Mouse (Mus musculus) layer of hippocampus, adult 2 months (tissue): ENCODE measurements around the gene Zyx. TPM values are rescaled to one million over a fixed set of nuclear protein-coding genes. Genes with fewer than 3 reads are reported as not detected.

Source experiments
- DNase-seq, 2 experiments: peaks; one replicate each; pipeline ENCODE4 v3.0.0; 2022; ENCODE audit warnings: low spot score in 2 of 2
- H3K27ac ChIP-seq: fragments of 200-600 bp; 2 replicates; pipeline ENCODE4 v1.8.1; 2022
- H3K4me3 ChIP-seq: fragments of 200-600 bp; 2 replicates; pipeline ENCODE4 v1.8.1; 2022; ENCODE audit warnings: mild to moderate bottlenecking
- CTCF ChIP-seq: fragments of 200-600 bp; conservative IDR thresholded peaks from 2 replicates; pipeline ENCODE4 v1.8.1; 2022; ENCODE audit warnings: antibody characterized with exemption, mild to moderate bottlenecking, moderate library complexity
- total RNA-seq, 2 experiments: library from RNA; stranded (reverse); gene quantifications; 2 replicates each; pipeline ENCODE4 v1.2.3; 2021

Zyx gene
- total RNA-seq, 2 experiments from 2014 or later, result 44.3 to 44.5 TPM

DNA sequence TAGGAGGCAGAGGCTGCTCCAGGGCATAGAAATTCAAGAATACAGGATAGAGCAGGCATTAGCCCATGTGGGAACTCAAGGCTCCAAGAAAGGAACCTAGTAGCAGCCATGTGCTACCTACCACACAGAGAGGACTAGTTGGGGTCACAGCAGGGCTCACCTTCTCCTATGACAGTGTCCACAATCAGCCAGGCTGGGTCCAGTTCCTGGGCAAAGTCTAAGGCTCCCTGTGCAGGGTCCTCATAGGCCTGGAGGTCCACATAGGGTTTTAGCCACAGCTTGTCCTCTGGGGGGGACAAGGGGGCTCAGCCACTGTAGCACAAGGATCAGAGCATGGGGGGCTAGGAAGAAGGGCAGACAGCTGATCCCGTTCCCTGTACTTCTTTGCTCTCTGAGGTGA is 13.1 kb downstream of the Zyx start:
- no peak overlapping the region for H3K27ac ChIP-seq
- no peak for TF ChIP-seq CTCF
- DNase-seq, result no peak
- H3K4me3 ChIP-seq, result no peak overlapping the region

DNA sequence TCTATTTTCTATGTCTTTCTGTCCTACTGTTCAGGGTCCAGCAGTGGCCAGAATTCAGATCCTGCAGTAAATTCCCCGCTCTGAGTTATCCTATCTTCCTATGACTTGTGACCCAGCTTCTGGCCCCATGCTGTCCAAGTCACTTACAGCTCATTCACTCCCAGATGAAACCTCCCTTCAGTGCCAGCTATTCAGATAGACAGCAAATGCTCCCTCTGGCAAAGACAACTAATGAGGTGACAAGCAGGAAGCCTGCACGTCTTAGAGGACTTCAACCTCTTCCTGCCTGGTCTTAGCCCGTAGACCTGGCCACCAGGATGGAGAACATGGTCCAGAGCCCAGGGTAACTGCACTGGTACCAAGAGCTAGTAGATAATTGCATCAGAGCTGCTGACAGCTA is 13.5 kb downstream of the Zyx start:
- Histone ChIP-seq H3K27ac (no peak overlapping the region), H3K4me3 (no peak overlapping the region)
- DNase-seq, result no peak
- TF ChIP-seq CTCF, result no peak

DNA sequence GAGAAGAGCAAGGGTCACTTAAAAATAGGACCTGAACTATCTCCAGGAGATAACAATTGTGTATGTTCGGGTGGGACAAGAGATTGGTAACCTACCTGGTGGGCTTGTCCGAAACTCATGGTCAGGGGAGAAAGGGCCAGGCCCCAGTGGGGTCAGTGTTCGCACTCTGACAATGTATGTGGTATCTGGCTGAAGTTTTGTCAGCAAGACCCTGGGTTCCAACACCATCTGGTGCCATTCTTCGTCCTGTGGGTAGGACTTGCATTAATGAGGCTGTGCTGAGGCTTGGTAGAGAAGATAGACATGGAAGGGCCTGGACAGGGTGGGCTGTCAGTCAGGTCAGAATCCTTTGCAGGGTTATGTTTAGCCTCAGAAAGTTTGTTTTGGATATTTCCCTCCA is 14.6 kb downstream of the Zyx start:
- DNase-seq, result no peak
- Histone ChIP-seq H3K27ac (no peak overlapping the region), H3K4me3 (no peak overlapping the region)
- TF ChIP-seq CTCF, result no peak

DNA sequence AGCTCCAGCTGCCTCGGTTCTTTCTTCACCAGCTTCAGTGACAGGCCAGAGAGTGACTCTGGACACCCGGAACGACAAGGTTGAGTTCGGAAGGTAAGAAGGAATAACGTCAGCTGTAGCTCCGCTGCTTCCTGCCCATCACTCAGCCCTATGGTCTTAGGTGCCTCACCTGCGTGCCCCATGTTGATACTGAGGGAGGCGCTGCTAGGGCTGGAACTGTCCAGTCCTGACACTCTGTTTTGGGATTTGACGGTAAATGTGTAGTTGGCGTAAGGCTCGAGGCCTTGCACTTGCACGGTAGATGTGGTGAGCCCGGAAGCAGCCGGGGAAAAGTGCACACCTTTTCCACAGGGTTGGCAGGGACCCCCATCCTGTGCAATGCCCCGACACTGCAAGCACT is 15.2 kb downstream of the Zyx start:
- Histone ChIP-seq H3K27ac (no peak overlapping the region), H3K4me3 (no peak overlapping the region)
- TF ChIP-seq CTCF, result no peak
- DNase-seq, result no peak

DNA sequence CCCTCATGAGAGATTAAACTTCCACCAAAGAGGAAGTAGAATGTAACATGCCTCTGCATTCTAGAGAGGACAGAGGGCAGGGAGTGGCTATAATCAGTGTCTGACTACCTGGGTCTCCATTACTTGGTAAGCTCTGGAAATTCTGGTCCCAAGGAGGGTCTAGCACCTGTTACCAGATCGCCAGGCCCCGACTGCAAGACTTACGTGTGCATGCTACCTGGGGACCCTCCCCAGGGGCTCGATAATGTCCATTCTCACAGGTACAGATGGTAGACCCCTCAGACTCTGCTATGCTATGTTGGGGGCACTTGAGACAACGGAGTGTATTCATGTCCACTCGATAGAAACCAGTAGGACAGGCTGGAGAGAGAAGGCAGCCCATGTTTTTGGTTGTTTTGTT is 15.8 kb downstream of the Zyx start:
- Histone ChIP-seq H3K27ac (no peak overlapping the region), H3K4me3 (no peak overlapping the region)
- DNase-seq, result no peak
- no peak for TF ChIP-seq CTCF

DNA sequence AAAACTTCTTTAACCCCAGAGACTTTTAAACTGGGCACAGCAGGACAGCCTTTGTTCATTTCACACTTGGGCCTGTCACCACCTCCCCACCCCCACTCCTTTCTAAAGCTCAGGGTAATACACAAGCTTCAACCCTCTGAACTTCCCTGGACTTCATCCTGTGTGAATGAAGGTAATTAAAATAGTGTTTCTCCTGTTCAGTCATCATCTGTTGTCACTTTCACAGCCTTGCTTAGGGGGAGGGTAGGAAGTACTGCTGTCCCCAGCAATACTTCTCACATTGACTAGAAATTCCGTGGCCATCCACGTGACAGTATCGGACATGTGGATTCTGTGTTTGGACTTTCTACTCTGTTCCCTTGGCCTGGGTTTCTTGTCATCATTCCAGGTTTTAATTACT is 20.4 kb downstream of the Zyx start:
- H3K4me3 ChIP-seq, result no peak overlapping the region
- TF ChIP-seq CTCF, result no peak
- H3K27ac ChIP-seq, result no peak overlapping the region
- DNase-seq, result no peak

DNA sequence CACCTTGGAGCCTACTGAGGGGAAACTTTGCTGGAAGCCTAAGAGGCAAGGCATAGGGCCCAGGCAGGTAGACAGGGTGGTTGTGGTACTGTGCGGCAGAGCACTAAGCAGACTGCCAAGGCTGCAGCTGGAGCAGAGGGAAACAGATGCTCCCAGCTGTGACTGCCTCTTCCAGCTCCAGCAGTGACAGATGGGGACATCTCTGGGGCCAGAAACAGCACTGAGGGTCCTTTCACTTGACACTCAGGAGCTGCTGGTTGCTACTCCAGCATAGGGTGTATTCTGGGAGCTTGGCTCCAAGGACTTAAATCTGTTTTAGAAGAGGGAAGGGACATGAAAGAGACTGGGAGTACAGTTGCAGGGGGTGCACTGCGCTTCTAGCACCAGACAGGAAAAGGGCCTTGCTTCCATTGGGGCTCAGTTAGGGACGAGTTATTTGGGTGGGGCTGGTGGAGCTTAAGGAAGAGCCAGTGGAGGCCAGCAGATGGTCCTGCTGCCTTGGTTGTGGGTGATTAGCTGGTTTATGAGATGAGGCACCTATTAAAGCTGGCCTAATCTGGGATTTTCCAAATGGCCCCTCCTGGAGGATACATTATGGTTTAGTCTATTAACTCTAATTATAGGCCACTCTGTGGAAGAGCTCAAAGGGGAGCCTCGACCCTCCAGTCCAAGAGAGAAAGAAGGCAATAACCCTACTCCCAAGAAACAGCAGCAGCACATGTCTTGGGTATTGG is 21.4 kb downstream of the Zyx start:
- no peak for DNase-seq
- TF ChIP-seq CTCF, result no peak
- Histone ChIP-seq H3K4me3 (no peak overlapping the region), H3K27ac (peak overlapping the region; percentile 28; the same call in 1 of the 2 replicates)

DNA sequence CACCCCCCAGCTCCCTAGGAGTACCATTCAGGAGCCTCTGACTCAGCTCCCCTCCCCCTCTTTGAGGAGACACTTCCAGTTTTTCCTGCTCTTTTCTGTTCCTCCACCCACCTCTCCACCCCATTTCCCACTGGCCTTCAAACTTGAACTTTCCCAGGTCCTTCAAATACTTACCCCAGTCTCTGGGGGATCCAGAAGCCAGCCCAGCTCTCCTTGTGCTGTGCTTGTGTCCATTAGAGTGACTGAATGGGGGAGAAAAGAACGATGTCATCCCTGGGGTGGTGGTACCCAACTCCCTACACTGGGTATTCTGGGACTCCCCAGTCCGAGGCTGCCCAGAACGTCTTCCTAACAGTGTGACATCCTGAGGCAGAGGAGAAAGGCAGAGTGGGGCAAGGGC is 22.6 kb downstream of the Zyx start:
- DNase-seq, result no peak
- TF ChIP-seq CTCF, result no peak
- Histone ChIP-seq H3K27ac (no peak overlapping the region), H3K4me3 (no peak overlapping the region)

DNA sequence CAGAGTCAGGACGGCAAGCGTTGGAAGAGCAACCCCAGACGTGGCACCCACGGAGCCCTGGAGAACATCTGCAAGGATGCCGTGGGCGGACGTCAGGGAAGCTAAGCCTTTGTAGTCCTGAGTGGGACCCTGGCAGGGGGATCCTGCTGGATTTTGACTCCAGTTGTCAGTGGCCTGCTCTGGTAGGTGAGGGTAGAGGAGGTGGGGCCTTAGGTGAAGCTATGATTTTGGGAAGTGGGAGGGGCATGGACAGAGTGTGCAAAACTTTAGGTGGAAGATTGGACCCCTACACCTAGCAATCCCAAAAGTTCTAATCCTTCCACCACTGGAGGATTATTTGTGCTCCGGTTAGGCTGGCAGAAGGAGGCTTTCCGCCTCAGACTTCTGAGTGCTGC is 23.0 kb downstream of the Zyx start:
- no peak for DNase-seq
- Histone ChIP-seq H3K4me3 (no peak overlapping the region), H3K27ac (no peak overlapping the region)
- TF ChIP-seq CTCF, result no peak

DNA sequence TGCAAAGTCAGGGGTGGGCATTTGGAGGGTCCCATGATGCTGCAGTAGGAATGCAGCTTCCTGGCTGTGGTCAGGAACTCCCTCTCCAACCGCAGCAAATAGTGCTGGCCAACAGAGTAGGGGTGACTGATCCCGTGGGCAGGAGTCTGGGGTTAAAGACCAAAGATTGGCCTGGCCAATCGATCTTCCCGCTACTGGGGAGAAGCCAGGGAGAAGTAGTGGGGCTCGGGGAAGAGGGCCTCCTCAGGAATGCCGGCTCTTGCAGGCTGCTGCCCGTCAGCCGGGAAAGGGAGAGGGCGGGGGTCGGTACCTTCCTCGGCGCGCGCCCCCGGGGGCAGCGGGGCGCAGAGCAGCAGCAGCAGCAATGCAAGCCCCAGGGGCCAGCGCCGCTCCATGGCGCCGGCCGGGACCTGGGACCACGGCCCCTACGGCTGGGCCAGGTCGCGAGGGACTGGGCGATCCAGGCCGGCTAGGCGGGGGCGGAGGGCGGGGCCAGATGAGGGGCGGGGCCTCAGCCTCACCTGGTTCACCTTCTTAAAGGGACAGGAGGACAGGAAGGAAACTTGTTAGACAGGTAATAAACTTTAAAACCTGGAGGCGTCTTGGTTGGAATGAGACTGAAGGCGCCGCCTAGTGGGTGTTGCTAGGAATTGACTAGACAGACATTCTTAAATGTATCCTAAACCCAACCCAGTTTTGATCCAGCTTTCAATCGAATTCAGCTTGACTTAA is 23.6 kb downstream of the Zyx start, which contains the start of gene Epha1:
Gene Epha1 (minus strand): TSS at position 453 of the 732 bp plus-strand sequence.
- DNase-seq, result peak in 1 of 2 experiments; percentile 72
- peak; percentile 87 for TF ChIP-seq CTCF
- H3K4me3 ChIP-seq, result peak within 1 kb of the TSS; percentile 49
- H3K27ac ChIP-seq, result no peak within 1 kb of the TSS

DNA sequence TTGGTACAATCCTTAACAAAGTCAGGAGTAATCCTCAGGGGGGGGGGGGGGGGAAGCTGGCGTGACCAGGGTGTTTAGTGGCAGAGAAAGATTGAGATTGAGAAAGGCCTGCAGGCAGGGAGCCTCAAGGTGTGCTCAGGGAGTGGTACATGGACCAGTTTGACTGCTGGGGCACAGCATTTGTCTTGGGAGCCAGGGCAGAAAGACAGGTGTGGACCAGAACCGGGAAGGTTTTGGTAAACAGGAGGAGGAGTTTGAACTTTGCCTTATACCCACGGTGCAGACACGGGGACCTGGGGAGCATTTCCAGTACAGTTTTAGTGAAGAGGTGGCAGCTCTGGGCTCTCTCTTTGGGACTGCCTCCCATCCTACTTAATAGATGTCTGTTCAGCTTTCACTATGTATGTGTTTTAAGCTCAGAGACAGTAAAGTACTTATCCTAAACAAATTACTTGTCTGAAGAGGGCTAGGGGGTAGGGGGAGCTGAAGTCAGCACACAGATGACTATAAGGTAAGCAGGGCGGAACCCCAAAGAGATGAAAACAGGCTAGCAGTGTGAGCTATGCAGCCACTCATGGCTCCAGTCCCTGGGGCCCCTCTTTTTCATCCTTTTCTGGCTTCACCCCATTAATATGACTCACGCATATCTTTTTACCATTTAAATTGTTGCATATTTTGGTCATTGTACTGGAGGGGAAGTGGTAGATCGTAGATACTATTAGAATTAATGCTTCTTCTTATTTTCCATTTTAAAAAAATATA is 24.4 kb downstream of the Zyx start:
- TF ChIP-seq CTCF, result no peak
- DNase-seq, result no peak
- H3K27ac ChIP-seq, result no peak overlapping the region
- H3K4me3 ChIP-seq, result peak overlapping the region; percentile 49

DNA sequence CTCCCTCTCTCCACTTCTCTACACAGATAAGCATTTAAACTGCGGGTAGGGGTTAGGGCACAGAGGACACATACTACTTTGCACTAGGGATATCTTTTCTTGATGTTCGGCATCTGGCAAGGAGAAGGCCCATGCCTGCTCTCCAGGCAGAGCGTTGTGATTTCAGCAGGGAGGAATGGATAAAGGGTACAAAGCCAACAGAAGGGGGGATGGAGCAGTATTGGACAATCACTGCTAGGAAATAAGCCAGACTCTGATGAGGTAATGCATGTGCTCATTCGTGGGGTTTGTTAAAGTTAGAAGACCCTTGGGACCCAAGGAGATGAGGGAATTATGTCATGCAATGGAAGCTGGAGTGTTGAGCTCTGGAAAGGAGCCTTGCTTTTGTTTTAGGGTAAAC is 25.3 kb downstream of the Zyx start:
- no peak for TF ChIP-seq CTCF
- no peak overlapping the region for H3K27ac ChIP-seq
- no peak for DNase-seq
- no peak overlapping the region for H3K4me3 ChIP-seq

DNA sequence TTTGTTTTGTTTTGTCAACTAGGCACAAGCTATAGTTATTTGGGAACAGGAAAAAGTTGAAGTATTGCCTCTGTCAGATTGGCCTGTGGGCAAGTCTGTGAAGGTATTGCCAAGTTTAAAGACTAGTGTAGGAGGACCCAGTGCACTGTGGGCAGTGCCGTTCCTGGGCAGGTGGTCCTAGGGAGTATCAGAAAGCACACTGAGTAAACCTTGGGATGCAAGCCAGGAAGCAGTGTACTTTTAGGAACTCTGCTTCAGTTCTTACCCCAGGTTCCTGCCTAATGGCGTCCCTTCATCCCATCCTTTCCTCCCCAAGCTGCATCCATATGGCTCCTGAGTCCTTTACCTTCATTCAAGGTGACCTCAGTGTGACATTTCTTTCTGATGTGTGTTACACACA is 25.7 kb downstream of the Zyx start:
- Histone ChIP-seq H3K27ac (no peak overlapping the region), H3K4me3 (no peak overlapping the region)
- no peak for TF ChIP-seq CTCF
- DNase-seq, result no peak

DNA sequence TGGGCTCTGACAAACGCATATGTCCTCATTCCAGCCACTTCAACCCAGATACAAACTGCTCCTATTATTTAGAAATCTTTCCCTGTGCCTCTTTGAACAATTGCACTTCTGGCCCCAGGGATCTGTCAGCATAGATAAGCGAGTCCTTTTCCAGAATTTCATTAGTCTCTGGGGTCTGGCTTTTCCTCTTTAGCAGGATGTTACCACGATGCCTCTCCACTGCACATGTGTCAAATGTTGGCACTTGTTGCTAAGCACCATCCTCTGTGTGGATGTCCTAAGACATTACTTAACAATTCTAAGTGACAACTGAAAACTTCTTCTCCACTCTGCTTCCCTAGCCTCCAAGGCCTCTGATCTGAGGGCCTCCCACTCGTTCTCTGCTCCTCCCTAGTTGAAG is 26.6 kb downstream of the Zyx start:
- no peak overlapping the region for H3K27ac ChIP-seq
- DNase-seq, result no peak
- H3K4me3 ChIP-seq, result no peak overlapping the region
- TF ChIP-seq CTCF, result no peak
